Mouse (Mus musculus) R1 (cell line): ENCODE data around the gene Eva1c.

ENCODE experiments used
- DNase-seq: peaks from one replicate; pipeline ENCODE4 v3.0.0-alpha.2; 2018; ENCODE audit warnings: low read depth, low spot score

Gene Eva1c

DNA sequence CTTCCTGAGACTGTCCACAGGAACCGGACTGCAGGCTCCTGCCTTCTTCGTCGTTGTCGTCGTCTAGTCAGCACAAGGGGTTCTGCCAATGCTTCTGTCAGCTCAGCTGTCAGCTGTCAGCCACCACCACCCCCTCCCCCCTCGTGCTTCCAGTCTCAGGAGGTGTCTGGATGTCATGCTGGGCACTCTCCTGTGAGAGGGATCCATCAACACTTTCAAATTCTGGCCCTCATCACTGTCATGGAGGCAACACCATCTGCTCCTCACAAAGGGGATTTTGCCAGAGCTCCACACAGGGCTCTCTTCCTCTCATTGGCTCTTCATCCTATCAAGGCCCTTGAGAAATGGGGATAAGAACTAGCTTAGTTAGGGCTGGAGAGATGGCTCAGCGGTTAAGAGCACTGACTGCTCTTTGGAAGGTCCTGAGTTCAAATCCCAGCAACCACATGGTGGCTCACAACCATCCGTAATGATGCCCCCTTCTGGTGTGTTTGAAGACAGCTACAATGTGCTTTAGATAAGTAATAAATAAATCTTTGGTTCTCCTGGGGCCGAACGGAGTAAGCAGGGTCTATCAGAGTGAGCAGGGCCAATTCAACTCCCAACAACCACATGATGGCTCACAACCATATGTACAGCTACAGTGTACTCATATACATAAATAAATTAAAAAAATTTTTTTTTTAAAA, 95.1 kb downstream of the Eva1c start:
- DNase-seq = no peak

DNA sequence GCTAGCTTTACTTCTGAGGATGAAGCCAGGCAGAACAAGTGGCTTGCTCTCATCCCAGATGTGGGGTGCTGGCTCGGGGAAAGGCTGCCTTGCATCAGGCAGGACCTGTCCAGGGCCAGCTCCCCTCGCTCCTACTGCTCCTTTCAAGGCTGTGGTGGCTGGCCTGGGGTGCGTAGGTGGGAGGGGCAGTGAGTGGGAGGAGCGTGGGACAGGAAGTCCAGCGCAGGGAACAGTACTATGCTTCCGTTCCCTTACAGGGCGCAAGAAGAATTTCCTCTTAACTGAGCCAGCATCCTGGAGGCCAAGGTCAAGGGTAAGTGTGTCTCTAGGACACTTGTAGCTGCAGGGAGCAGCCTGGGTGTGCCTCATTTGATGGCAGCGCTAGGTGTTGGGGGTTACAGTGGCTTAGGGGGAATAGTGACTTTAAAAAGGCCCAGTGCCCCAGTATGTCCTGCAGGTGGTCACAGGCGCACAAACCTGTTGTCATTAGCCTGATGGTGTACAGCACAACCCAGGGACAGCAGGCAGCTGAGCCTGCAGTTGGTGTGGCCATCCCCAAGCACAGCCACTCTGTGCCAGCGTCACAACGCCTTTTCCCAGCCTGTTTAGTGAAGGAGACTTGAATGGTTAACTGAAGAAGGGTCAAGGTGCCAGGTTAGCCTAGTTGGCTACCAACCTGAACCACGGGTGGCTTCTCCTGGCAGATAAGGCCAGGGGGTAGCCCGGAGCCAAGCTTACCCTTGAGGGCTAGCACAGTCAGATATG, 98.3 kb downstream of the Eva1c start:
- peak; percentile 84 for DNase-seq

DNA sequence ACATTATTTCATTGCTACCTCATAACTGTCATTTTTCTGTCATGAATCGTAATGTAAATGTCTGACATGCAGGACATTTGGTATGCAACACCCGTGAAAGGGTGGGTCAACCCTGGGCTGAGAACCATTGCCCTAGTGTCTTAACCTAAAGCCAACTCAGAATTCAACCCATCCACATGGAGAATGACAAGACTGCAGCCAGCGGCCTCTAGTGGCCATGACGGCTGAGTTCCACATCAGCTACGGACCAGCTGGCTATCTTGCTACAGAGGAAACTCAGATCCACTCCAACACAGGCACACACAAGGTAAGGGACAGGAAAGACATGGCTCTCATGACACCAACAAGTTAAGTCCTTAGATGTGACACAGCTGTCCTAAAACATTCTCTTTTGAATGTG, 98.9 kb downstream of the Eva1c start:
- DNase-seq = peak; percentile 62

DNA sequence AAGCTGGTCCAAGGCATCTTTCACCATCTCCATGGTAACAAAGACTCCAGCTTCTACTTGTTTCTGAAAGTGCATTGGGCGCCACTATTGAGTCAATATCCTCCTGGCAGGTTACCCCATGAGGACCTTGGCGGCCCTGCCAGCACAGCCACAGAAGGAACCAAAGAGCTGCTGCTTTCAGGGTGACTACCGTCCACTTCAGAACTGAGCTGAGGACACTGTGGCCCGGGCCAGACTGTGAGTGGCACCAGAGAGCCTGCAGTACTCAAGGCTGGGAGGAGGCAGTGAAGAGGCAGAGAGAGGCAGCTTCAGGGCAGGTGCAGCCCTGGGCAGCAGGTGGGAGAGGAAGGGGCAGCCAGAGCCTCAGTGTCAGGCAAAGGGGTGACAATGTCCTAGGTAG, 100.9 kb downstream of the Eva1c start:
- no peak for DNase-seq

DNA sequence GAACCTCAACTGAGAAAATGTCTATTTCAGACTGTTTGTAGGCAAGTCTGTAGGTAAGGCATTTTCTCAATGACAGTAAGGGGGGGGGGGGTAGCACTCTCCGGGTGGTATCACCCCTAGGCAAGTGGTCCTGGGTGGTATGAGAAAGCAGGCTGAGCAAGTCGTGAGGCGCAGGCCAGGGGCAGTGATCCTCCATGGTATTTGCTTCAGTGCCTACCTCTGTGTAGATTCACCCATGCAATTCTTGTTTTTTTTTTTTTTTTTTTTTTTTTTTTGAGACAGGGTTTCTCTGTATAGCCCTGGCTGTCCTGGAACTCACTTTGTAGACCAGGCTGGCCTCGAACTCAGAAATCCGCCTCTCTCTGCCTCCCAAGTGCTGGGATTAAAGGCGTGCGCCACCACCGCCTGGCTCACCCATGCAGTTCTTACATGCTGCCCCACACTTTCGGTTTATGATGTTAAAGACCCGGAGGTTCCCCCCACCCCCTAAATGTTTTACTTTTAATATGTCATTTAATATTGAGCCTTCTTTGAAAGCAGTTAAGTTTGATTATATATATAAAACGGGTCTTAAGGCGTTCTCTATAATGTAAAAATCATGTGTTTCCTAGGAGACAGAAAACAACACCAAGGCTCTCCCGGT, 107.1 kb downstream of the Eva1c start:
- DNase-seq = no peak

DNA sequence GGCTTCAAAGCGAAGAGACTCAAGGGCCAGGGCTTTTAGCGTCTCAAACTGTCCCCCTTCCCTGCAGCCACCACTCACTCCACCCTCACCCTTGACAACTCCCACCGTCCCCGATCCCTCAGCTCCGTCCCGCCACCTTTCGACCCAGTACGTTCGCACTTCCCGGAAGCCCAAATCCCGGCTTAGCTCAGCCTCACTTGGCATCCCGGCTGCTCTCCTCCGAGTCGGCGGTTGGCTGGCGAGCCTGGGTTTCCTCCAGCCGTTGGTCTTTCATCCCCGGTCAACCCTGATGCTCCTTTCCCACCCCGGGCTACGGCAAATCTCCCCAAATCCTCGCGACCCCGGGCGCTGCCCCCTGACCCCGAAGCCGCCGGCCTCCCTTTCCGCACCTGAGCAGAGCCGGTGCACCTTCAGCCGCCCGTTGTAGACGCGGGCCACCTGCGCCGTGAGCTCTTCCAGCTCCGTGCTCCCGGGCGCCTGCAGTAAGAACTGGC, 107.7 kb downstream of the Eva1c start:
- peak; percentile 71 for DNase-seq

DNA sequence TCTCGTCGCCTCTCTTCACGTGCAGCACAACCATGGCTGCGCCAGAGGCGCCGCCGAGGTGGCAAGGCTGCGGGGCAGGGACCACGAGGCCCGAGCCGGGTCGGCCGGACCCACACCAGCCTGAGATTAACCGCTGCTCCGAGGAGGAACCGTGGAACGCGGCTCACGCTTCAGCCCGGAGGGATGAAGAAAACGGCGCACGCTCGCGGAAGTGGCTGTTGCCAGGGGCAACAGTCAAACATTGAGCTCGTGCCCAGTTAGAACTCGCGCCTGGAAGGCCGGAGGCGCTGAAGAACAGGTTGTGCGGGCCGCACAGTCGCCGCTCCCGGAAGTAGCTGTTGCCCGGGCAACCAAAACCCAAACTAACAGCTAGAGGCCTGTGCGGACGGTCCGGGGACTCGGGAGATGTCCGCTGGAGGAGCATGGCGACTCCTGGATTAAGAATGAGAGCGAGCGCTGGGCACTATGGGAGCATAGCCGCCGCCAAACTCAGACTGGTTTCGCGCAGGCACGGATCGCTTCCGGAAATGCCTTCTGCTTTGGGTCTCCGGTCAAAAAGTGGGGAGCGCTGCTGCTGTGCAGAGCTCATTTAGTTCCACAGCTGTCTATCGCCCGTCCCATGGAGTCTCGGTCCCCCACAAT, 108.3 kb downstream of the Eva1c start, which contains the start of gene Cfap298:
Gene Cfap298 (minus strand): TSS at position 428 of the 642 bp plus-strand sequence.
- DNase-seq = peak; percentile 98

DNA sequence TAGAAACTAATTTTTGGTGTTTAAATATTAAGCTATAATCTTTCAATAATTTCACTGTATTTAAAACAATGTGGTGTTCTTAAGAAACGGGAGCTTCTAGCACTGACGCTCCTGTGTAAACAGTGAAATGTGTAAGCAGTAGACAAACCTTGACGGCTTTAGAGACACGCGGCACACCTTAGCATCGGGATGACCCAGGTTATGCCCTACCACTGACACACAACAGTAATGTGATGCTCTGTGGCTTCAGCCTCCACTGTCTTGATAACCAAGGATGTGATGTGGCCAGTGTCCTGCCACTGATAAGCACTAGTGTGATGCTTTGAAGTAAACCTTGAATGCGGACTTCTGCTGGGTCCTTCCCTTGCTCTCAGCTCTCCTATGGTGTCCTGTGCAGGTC, 114.7 kb downstream of the Eva1c start:
- DNase-seq = no peak

DNA sequence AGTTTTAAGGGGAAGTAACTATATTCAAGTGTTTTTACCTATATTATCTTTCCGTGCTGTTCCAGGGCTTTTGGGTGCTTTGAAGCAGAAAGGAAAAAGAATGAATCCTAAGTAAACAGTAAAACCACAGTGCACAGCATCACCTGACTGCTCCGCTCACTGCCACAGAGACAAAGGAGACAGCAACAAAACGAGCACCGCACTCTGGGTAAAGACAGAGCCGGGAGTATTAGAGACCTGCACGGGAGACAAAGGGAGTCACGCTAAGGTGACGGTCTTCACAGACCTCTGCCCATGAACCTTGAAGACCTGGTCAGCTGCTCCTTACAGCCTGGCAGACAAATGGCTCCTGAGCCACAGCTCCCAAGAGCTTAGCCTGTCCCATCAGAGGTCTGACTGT, 120.5 kb downstream of the Eva1c start:
- DNase-seq = no peak

DNA sequence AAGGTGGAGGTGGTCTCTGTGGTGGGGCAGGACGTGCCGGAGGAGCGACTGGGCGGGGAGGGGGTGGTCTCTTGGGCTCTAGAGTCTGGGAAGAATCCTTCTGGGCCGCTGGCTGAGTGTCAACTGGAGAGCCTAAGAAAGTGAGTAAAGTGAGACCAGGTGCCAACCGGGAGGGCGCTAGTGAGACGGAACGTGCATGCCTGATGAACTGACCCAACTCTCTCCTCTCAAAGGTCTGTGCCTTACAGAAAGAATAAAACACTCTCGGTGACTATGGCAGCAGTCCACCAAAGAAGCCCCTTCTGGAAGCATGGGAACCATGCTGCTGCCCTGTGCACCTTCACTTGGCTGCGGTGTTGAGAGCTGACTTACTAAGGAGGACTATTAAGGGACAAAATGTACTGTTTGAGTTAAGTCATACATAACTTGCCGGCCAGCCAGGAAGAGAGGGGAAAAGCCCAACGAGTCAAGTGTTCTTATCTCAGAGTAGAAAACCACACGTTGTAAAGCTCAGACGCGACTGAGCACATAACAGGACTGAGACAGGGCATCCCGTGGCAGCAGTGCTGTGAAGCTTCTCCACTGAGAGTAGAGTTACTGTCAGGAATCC, 123.9 kb downstream of the Eva1c start:
- no peak for DNase-seq

DNA sequence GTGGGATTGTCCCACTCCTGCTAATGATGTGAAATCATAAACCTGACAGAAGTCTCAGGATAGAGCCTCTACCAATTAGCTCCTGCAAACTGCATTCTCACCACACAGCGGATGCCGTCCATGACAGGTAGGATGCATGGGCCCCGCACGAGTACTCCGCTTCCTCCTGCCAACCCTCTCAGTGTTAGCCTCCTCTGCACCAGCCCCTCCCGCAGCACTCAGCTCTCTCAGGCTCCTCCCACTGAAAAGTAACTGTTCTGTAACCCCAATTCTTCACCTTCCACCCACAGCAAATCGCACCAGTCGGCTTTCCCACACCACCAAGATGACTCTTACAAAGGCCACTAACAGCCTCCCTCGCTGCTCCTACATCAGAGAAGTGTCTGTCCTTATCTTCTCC, 126.6 kb downstream of the Eva1c start:
- no peak for DNase-seq

DNA sequence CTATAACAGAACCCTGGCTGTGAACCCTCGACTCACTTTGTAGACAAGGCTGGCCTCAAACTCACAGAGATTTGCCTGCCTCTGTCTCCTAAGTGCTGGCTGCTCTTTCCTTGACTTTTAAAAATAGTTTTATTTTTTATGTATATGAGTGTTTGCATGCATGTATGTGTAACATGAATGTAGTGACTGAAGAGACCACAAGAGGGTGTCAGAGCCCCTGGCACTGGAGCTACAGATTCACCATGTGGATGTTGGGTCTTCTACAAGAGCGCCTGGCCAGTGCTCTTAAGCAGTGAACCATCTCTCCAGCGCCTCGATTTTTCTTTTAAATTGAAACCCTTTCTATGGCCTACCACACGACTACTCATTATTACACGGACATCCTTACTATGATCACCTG, 127.3 kb downstream of the Eva1c start:
- DNase-seq = peak; percentile 48
